Mouse (Mus musculus) C2C12 (cell line): ENCODE data around the gene Susd4. TPM values are rescaled to one million over a fixed set of nuclear protein-coding genes. Genes with fewer than 3 reads are reported as not detected.

Experiments
- H3K27me3 ChIP-seq: one replicate; pipeline ENCODE4 v1.6.1; 2011; ENCODE audit not compliant: control insufficient read depth, insufficient read depth, insufficient read length
- H3K36me3 ChIP-seq: one replicate; pipeline ENCODE4 v1.6.1; 2011; ENCODE audit not compliant: control insufficient read depth, insufficient read depth
- H3K4me3 ChIP-seq: one replicate; pipeline ENCODE4 v1.5.1; 2011; ENCODE audit warnings: mild to moderate bottlenecking, control low read depth; ENCODE audit not compliant: poor library complexity, insufficient read depth, severe bottlenecking
- H3K79me2 ChIP-seq: one replicate; pipeline ENCODE4 v1.6.1; 2011; ENCODE audit not compliant: control insufficient read depth, insufficient read depth
- H3K79me3 ChIP-seq: one replicate; pipeline ENCODE4 v1.6.1; 2011; ENCODE audit warnings: low read depth, control low read depth
- H3ac ChIP-seq: one replicate; pipeline ENCODE3; 2011; ENCODE audit warnings: low read depth; ENCODE audit not compliant: control insufficient read depth, insufficient read length
- CEBPB ChIP-seq: IDR thresholded peaks from one replicate; pipeline ENCODE4 v1.6.1; 2011; ENCODE audit warnings: low read depth, mild to moderate bottlenecking, control low read depth, moderate library complexity
- CTCF ChIP-seq: IDR thresholded peaks from one replicate; pipeline ENCODE4 v1.5.1; 2011; ENCODE audit not compliant: control insufficient read depth, insufficient read depth, insufficient read length
- FOSL1 ChIP-seq: IDR thresholded peaks from one replicate; pipeline ENCODE4 v1.8.0; 2011; ENCODE audit warnings: mild to moderate bottlenecking, low read length; ENCODE audit not compliant: poor library complexity, insufficient read depth, severe bottlenecking
- MAX ChIP-seq: IDR thresholded peaks from one replicate; pipeline ENCODE4 v1.6.1; 2011; ENCODE audit warnings: mild to moderate bottlenecking, control low read depth
- MYOD1 ChIP-seq: IDR thresholded peaks from one replicate; pipeline ENCODE4 v1.6.1; 2011; ENCODE audit warnings: low read depth; ENCODE audit not compliant: control insufficient read depth, insufficient read length
- MYOG ChIP-seq: IDR thresholded peaks from one replicate; pipeline ENCODE4 v1.6.1; 2011; ENCODE audit not compliant: control insufficient read depth, insufficient read length; ENCODE audit errors: extremely low read depth
- USF1 ChIP-seq: IDR thresholded peaks from one replicate; pipeline ENCODE4 v1.6.1; 2011; ENCODE audit warnings: low read depth, mild to moderate bottlenecking, control low read depth, moderate library complexity
- polyA plus RNA-seq: library from polyadenylated mRNA; unstranded; fragments of >200 nt; fragmentation: generic; extraction: Trizol; gene quantifications from one replicate; pipeline ENCODE4 v1.2.1, GENCODE M21; 2012; ENCODE audit warnings: missing spikeins

Gene Susd4
- polyA plus RNA-seq, 1 experiment = 0.07 TPM

DNA sequence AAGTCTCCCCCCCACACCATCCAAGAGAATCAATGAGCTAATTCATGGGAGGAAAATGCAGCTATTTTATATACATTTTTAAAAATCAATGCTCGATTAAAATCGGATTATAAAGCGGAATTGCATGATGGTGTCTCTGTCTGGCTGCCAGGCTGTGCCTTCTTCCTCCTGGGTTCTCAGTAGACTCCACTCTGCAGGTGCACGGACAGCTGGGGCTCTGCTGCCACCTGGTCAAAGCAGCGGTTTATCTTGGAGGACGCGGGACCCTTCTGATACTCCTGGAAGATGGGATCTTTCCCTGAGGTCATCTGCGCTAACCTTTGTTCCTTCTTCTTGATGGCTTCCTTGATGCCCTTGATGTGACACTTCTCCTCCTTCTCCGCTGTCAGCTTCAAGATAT, 16.6 kb upstream of the Susd4 start:
- no peak for TF ChIP-seq CEBPB
- no peak for TF ChIP-seq USF1
- TF ChIP-seq MYOD1 = no peak
- no peak for TF ChIP-seq FOSL1
- no peak for TF ChIP-seq MYOG
- no peak for TF ChIP-seq MAX
- TF ChIP-seq CTCF = no peak
- Histone ChIP-seq H3K4me3 (no peak overlapping the region), H3ac (no peak overlapping the region), H3K36me3 (no peaks in the 10 kb centered on the region), H3K79me2 (no peaks in the 10 kb centered on the region), H3K27me3 (peaks cover 12% of the 10 kb centered on the region), H3K79me3 (no peaks in the 10 kb centered on the region)

DNA sequence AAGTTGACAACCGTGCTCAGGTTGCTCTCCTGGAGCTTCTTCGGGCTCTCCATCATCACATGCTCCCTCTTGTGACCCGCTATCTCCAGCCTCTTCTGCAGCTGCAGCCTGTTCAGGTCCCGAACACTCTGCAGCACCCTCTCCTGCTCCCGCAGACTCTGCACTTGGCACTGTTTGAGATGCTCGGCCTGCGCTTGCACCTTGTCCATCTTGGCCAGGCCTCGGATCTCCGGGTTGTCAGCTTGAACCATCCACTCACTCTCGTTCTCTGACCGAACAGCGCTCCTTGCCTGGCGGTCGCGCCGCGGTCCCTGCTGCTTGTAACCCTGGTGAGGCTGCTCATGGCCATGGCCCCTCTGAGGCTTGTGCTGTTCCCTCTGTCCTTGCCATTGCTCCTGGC, 15.8 kb upstream of the Susd4 start:
- Histone ChIP-seq H3K79me2 (no peaks in the 10 kb centered on the region), H3K4me3 (no peak overlapping the region), H3K79me3 (no peaks in the 10 kb centered on the region), H3K27me3 (peaks cover 12% of the 10 kb centered on the region), H3K36me3 (no peaks in the 10 kb centered on the region), H3ac (no peak overlapping the region)
- TF ChIP-seq USF1 (no peak), CTCF (no peak), MAX (no peak), FOSL1 (no peak), MYOG (no peak), CEBPB (no peak), MYOD1 (no peak)

GRCm38 (mm10) chr1:182749080-182749479, 14.6 kb upstream of the Susd4 start, which contains the start of gene Ccdc185:
Ccdc185 (minus strand) TSS chr1:182749180.
- Histone ChIP-seq H3K4me3 (no peak within 1 kb of the TSS), H3ac (no peak within 1 kb of the TSS), H3K79me3 (no peaks in the 10 kb centered on the region), H3K79me2 (no peaks in the 10 kb centered on the region), H3K27me3 (peaks cover 12% of the 10 kb centered on the region), H3K36me3 (no peaks in the 10 kb centered on the region)
- TF ChIP-seq MYOD1 = no peak
- no peak for TF ChIP-seq MAX
- no peak for TF ChIP-seq FOSL1
- no peak for TF ChIP-seq USF1
- no peak for TF ChIP-seq CEBPB
- no peak for TF ChIP-seq MYOG
- TF ChIP-seq CTCF = no peak

DNA sequence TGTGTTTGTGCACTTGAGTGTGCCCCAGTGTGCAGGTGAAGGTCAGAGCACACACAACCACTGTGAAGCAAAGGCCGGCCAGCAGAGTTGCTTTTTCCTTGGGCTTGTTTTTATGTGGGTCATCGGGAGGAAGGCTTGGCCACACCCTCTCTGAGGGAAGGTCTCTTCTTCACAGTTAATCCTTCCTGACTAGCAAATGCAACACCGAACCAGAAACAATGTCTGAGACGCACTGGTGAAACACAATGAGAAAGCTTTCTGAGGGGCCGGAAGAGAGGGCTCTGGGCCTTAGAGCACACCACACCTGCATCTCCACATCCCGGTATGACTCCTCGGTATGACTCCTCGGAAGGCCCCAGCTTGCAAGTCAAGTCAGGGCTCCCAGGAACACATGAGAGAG, 12.4 kb upstream of the Susd4 start:
- Histone ChIP-seq H3K4me3 (no peak overlapping the region), H3K36me3 (no peaks in the 10 kb centered on the region), H3K27me3 (peaks cover 20% of the 10 kb centered on the region), H3ac (no peak overlapping the region), H3K79me2 (no peaks in the 10 kb centered on the region), H3K79me3 (no peaks in the 10 kb centered on the region)
- TF ChIP-seq CTCF = no peak
- no peak for TF ChIP-seq CEBPB
- no peak for TF ChIP-seq MYOG

- no peak overlapping the region for H3K4me3 ChIP-seq
- no peaks in the 10 kb centered on the region for H3K36me3 ChIP-seq
- no peak overlapping the region for H3ac ChIP-seq
- no peaks in the 10 kb centered on the region for H3K79me3 ChIP-seq
- no peak for TF ChIP-seq FOSL1
- no peak for TF ChIP-seq MYOG
- no peak for TF ChIP-seq CEBPB
- TF ChIP-seq MYOD1 = no peak
- no peak for TF ChIP-seq USF1
- no peak for TF ChIP-seq CTCF
- TF ChIP-seq MAX = no peak
- no peaks in the 10 kb centered on the region for H3K79me2 ChIP-seq
- peaks cover 8% of the 10 kb centered on the region for H3K27me3 ChIP-seq
These were observed 10.0 kb upstream of the Susd4 start for GRCm38 (mm10) chr1:182753694-182754093.

GRCm38 (mm10) chr1:182754865-182755264, 8.8 kb upstream of the Susd4 start:
- no peak overlapping the region for H3ac ChIP-seq
- H3K79me2 ChIP-seq = no peaks in the 10 kb centered on the region
- TF ChIP-seq MAX = no peak
- TF ChIP-seq CEBPB = no peak
- no peak for TF ChIP-seq FOSL1
- TF ChIP-seq MYOD1 = no peak
- no peak for TF ChIP-seq MYOG
- TF ChIP-seq CTCF = no peak
- TF ChIP-seq USF1 = no peak
- H3K27me3 ChIP-seq = peaks cover 8% of the 10 kb centered on the region
- no peaks in the 10 kb centered on the region for H3K79me3 ChIP-seq
- H3K4me3 ChIP-seq = no peak overlapping the region
- no peaks in the 10 kb centered on the region for H3K36me3 ChIP-seq
